Mouse (Mus musculus): ENCODE data around the gene Snx25. TPM values are rescaled to one million over a fixed set of nuclear protein-coding genes. Genes with fewer than 3 reads are reported as not detected.

The Snx25 gene
- total and polyA plus RNA-seq, 3 experiments: 6.9 to 22.2 (median 13.4) TPM

DNA sequence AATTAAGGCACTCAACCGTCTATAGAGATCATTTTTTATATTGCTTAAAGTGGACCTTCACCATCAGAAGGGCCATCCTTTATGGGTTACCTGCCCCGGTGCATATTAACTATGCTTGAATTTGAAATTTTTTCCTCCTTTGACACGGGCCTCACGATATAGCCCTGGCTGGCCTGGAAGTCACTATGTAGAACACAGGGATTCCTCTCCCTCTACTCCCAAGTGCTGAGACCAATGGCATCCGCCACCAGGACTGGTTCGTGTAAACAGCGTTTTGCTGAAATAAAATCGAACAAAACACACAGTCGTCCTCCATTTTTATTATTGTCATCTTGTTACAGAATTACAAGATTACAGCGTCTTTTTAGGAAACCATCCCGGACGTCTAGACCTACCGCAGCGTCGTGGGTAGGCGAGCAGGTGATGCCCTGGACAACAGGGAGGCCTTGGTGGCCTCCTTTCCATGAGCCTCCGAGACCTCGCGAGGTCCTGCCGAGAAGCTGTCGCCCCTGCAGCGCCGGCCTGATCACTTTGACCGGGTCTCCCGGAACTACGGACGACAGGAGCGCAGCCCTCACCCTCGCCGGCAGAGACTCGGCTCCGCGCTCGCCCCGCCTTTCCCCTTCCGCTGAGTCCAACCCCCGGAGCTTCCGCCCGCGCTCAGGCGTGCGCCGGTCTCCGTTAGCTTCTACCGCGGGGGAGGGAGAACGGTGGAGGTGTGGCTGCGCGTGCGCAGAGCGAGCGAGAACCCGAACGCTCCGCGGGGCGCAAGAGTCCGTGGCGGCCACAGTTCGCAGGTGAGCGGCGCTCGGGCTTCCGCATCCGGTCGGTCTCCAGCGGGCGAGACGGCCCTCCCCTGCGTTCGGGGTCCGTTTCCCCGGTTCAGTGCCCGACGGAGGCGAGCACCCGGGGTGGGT, 11.3 kb upstream of the Snx25 start:
- TF ChIP-seq ZNF384 (IDR thresholded peaks at IDR 0.05; ENCODE audit: low read depth, low read length) (no peak), IRF4 (IDR thresholded peaks at IDR 0.05; ENCODE audit: low read depth, low read length) (peak; percentile 56), MXI1 (IDR thresholded peaks at IDR 0.05; ENCODE audit: low read depth, low read length) (peak; percentile 86), ETS1 (conservative IDR thresholded peaks at IDR 0.05; ENCODE audit: low read depth, low read length) (no peak), POLR2AphosphoS2 (IDR thresholded peaks at IDR 0.05; ENCODE audit: low read depth, low read length) (peak; percentile 80; the same call in 1 of the 2 replicates), NELFE (IDR thresholded peaks at IDR 0.05; ENCODE audit: low read depth, low read length) (peak; percentile 96), EP300 (IDR thresholded peaks at IDR 0.05; ENCODE audit: low read length) (no peak), HCFC1 (IDR thresholded peaks at IDR 0.05; ENCODE audit: low read depth, low read length) (peak; percentile 87), CHD1 (IDR thresholded peaks at IDR 0.05; ENCODE audit: low read depth, low read length) (0 out of 2 replicates have a peak, but pooled peaks have one; percentile 56), CTCF (conservative IDR thresholded peaks at IDR 0.05 in 1 of 2, IDR thresholded peaks at IDR 0.05 in 1 of 2; ENCODE audit: low read depth in 2 of 2, low read length in 2 of 2) (no peak), RAD21 (IDR thresholded peaks at IDR 0.05; ENCODE audit: low read depth, low read length) (no peak), ZKSCAN1 (IDR thresholded peaks at IDR 0.05; ENCODE audit: borderline replicate concordance, low read depth, low read length) (no peak), ZMIZ1 (IDR thresholded peaks at IDR 0.05; ENCODE audit: low read depth, low read length) (peak; percentile 90), POLR2A (IDR thresholded peaks at IDR 0.05; ENCODE audit: low read depth, low read length) (peak; percentile 99), JUN (IDR thresholded peaks at IDR 0.05; ENCODE audit: insufficient read depth, low read depth, low read length) (no peak), KAT2A (IDR thresholded peaks at IDR 0.05; ENCODE audit: insufficient replicate concordance, low read length) (peak; percentile 73; the same call in 1 of the 2 replicates), ELF1 (IDR thresholded peaks at IDR 0.05; ENCODE audit: low read depth, low read length) (peak; percentile 92), MEF2A (IDR thresholded peaks at IDR 0.05; ENCODE audit: borderline replicate concordance, low read depth, low read length) (no peak; the same call in 1 of the 2 replicates), PAX5 (IDR thresholded peaks at IDR 0.05; ENCODE audit: low read length) (no peak), USF2 (conservative IDR thresholded peaks at IDR 0.05; ENCODE audit: low read depth, low read length) (no peak), JUND (conservative IDR thresholded peaks at IDR 0.05; ENCODE audit: low read depth, low read length) (no peak), BHLHE40 (IDR thresholded peaks at IDR 0.05; ENCODE audit: low read depth, low read length) (peak; percentile 71), SMC3 (IDR thresholded peaks at IDR 0.05; ENCODE audit: low read depth, low read length) (no peak), SIN3A (IDR thresholded peaks at IDR 0.05; ENCODE audit: low read length) (peak; percentile 93), TBP (conservative IDR thresholded peaks at IDR 0.05; ENCODE audit: low read depth, low read length) (peak; percentile 57; the same call in 1 of the 2 replicates), RCOR1 (conservative IDR thresholded peaks at IDR 0.05; ENCODE audit: low read depth, low read length) (no peak), NRF1 (IDR thresholded peaks at IDR 0.05; ENCODE audit: low read depth, low read length) (peak; percentile 100), GABPA (IDR thresholded peaks at IDR 0.05; ENCODE audit: insufficient replicate concordance, low read depth, low read length) (no peak; the same call in 1 of the 2 replicates), ZC3H11A (IDR thresholded peaks at IDR 0.05; ENCODE audit: low read depth, low read length) (no peak), TCF12 (IDR thresholded peaks at IDR 0.05; ENCODE audit: low read depth, low read length) (peak; percentile 88), MYC (IDR thresholded peaks at IDR 0.05; ENCODE audit: low read depth, low read length) (peak; percentile 73; the same call in 1 of the 2 replicates), USF1 (IDR thresholded peaks at IDR 0.05; ENCODE audit: low read depth, low read length) (no peak), CHD2 (IDR thresholded peaks at IDR 0.05; ENCODE audit: low read length) (peak; percentile 89), MAZ (IDR thresholded peaks at IDR 0.05; ENCODE audit: low read depth, low read length) (peak; percentile 64; the same call in 1 of the 2 replicates), UBTF (IDR thresholded peaks at IDR 0.05; ENCODE audit: low read depth, low read length) (no peak), E2F4 (IDR thresholded peaks at IDR 0.05; ENCODE audit: insufficient replicate concordance, low read depth, low read length) (0 out of 2 replicates have a peak, but pooled peaks have one; percentile 44), MAFK (IDR thresholded peaks at IDR 0.05; ENCODE audit: insufficient replicate concordance, low read length) (no peak), MAX (IDR thresholded peaks at IDR 0.05; ENCODE audit: low read length) (peak; percentile 63; the same call in 1 of the 2 replicates)
- Histone ChIP-seq H3K4me3 (replicated peaks in 1 of 3; ENCODE audit: low read depth in 2 of 3, low read length in 2 of 3, poor library complexity in 1 of 3) (peak overlapping the region; percentile 66 to 83 (median 82)), H3K9me3 (replicated peaks; ENCODE audit: low read length) (peaks cover under 1% of the 10 kb centered on the region), H3K79me2 (replicated peaks; ENCODE audit: control insufficient read depth, extremely low read depth, insufficient read depth, poor library complexity, severe bottlenecking) (no peaks in the 10 kb centered on the region), H3K9ac (ENCODE audit: insufficient read depth, low read depth) (peak overlapping the region; percentile 100), H3K27ac (ENCODE audit: insufficient read depth, low read depth) (peak overlapping the region; percentile 26), H3K4me2 (ENCODE audit: insufficient read depth, low read depth, poor library complexity, severe bottlenecking) (peak overlapping the region; percentile 88), H3K4me1 (ENCODE audit: control insufficient read depth in 1 of 2, insufficient read depth in 2 of 2) (peaks cover 3 to 22% of the 10 kb centered on the region in 2 experiments), H3K27me3 (replicated peaks) (no peaks in the 10 kb centered on the region), H3K36me3 (replicated peaks in 1 of 2; ENCODE audit: control insufficient read depth in 1 of 2, insufficient read depth in 1 of 2, low read length in 1 of 2) (peaks cover 0 to 11% of the 10 kb centered on the region in 2 experiments)
- dilution Hi-C loops (cut with MboI; ENCODE audit: extremely low pct_ligation_motif_present, extremely low pct_unique_long_range_greater_than_20kb, low sequenced_read_pairs): no loop called here
- peak; percentile 94 for DNase-seq (ENCODE audit: extremely low read depth)
- in situ Hi-C loops (cut with MboI; ENCODE audit: low pct_ligation_motif_present, low pct_unique_long_range_greater_than_20kb, low sequenced_read_pairs): no loop called here
